Mouse (Mus musculus) neutrophil, adult 83 days (primary cell): ENCODE measurements around the gene Gls2. TPM values are rescaled to one million over a fixed set of nuclear protein-coding genes. Genes with fewer than 3 reads are reported as not detected.

ENCODE experiments used
- total RNA-seq, 2 experiments: library from RNA; stranded (reverse); gene quantifications; one replicate each; pipeline ENCODE4 v1.2.4; 2023

Gene Gls2
- total RNA-seq, result 1 to 10 TPM; 1.0 to 1.6 TPM

DNA sequence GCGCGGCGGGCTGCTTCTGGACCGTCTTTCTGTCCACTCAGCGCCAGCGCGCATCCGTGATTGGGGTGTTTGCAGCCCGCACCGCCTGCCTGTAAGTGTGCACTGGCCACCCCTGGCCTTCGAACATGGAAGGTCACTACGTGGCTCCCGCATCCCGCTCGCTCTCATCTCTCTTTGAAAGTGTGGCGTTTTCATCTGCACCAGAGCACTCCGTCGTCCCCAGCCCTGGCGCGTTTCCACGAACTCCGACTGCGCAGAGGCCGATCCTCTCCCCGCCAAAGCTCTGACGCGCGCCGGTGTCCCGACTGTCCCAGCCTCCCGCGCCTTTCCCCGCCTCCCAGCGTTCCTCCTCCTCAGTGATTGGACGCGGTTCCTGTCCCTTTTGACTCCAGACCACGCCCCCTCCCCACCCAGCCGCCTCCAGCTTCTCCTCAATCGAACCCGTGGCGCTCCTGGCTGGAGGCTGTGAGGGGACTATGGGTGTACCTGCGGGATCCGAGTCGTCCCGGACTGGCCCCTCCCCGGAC is at the start of gene Gls2:
Gls2 (plus strand) TSS at position 434 of the 527 bp plus-strand sequence.

DNA sequence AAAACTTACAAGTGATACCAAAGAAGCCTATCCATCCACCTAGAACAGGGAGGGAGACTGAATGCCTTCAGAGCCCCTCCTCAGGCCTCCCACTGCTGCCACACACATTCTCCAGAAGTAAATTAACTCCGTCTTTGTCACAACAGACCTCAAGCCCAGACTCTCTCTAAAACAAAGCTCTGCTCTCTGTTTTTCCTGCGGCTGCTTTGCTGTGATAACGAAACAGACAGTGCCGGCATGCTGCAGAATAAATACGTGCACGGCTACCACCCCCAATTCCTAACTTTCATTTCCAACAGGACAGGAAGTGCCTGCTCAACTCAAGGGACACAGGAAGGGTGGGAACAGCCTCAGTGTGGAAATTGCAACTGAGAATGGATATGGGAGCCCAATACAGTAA is 14.3 kb upstream of the Gls2 start, which contains the start of gene Rbms2:
Rbms2 (minus strand) TSS at position 309 of the 400 bp plus-strand sequence.

GRCm38 (mm10) chr10:128211390-128212108 is 17.3 kb downstream of the Gls2 start, which contains the start of gene Spryd4:
Gene Spryd4, minus strand, starts transcription at chr10:128211807.

GRCm38 (mm10) chr10:128225538-128225937 is 31.3 kb downstream of the Gls2 start, which contains the start of gene Mip:
Gene Mip, plus strand, starts transcription at chr10:128225838.

GRCm38 (mm10) chr10:128231697-128232419 is 37.6 kb downstream of the Gls2 start, which contains the start of gene Timeless:
Gene Timeless, plus strand, starts transcription at chr10:128232065.

DNA sequence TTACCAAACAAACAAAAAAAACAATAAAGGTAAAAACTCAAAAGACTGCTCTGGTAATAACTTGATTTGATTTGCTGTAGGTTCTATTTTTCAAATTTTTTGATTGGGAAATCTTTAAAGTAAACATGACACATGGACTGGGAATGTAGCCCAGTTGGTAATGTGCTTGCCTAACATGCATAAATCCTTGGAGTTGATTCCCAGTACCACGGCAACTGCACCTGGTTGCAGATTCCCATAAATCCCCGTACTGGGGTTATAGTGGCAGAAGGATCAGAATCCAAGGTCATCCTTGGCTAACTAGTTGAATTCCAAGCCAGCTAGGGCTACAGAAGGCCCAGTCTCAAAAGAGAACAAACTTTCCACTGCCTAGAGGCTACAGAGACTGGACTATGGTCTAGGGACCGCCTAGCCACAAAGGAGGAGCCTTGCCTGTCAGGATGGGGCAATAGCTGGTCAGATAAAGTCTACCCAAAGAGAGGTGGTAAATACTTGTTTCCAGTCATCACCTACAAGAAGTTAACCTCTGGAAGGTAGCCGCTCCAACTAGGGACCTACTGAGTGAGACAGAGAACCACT is 59.5 kb downstream of the Gls2 start, which contains the start of gene Apon:
Apon (plus strand) TSS at position 420 of the 579 bp plus-strand sequence.

Other genes with a start within 250 kb of the Gls2 start
- not detected for gene Hsd17b6, start 186.8 kb upstream of the Gls2 start, total RNA-seq
- 10 to 100 TPM; 21.7 to 35.1 TPM for gene Prim1, start 179.3 kb upstream of the Gls2 start, total RNA-seq
- gene Naca, start 158.9 kb upstream of the Gls2 start, total RNA-seq, result 100 to 1,000 TPM; 347 to 352 TPM
- gene Ptges3, start 135.5 kb upstream of the Gls2 start, total RNA-seq, result 10 to 100 TPM; 69.1 to 74.1 TPM
- gene Atp5b, start 111.2 kb upstream of the Gls2 start, total RNA-seq, result 100 to 1,000 TPM; 509 to 578 TPM
- gene Baz2a, start 102.9 kb upstream of the Gls2 start, total RNA-seq, result 10 to 100 TPM; 81.5 to 91.8 TPM
- 10 to 100 TPM; 10.7 to 11.5 TPM for gene Rbms2, start 14.2 kb upstream of the Gls2 start, total RNA-seq
- gene Spryd4, start 17.4 kb downstream of the Gls2 start, total RNA-seq, result 1 to 10 TPM; 4.2 to 6.3 TPM
- under 1 TPM in 1 of 2 experiments, not detected in 1; 0.15 TPM for gene Mip, start 31.4 kb downstream of the Gls2 start, total RNA-seq
- gene Timeless, start 37.6 kb downstream of the Gls2 start, total RNA-seq, result 10 to 100 TPM; 29.4 to 41.0 TPM
- gene Apon, start 59.6 kb downstream of the Gls2 start, total RNA-seq, result under 1 TPM in 1 of 2 experiments, not detected in 1; 0.46 TPM
- gene Apof, start 74.2 kb downstream of the Gls2 start, total RNA-seq, result not detected
- 10 to 100 TPM; 36.7 to 45.1 TPM for gene Stat2, start 76.1 kb downstream of the Gls2 start, total RNA-seq
- not detected for gene Il23a, start 104.3 kb downstream of the Gls2 start, total RNA-seq
- 10 to 100 TPM; 30.3 to 33.9 TPM for gene Pan2, start 108.9 kb downstream of the Gls2 start, total RNA-seq
- gene Cnpy2, start 128.0 kb downstream of the Gls2 start, total RNA-seq, result 10 to 100 TPM; 34.4 to 34.6 TPM
- 100 to 1,000 TPM; 101 to 107 TPM for gene Cs, start 143.3 kb downstream of the Gls2 start, total RNA-seq
- gene Coq10a, start 174.5 kb downstream of the Gls2 start, total RNA-seq, result 10 to 100 TPM; 15.7 to 16.2 TPM
- gene Ankrd52, start 182.7 kb downstream of the Gls2 start, total RNA-seq, result 10 to 100 TPM; 39.9 to 40.3 TPM
- not detected for gene Slc39a5, start 206.8 kb downstream of the Gls2 start, total RNA-seq
- 10 to 100 TPM; 36.2 to 39.9 TPM for gene Nabp2, start 217.0 kb downstream of the Gls2 start, total RNA-seq
- 10 to 100 TPM; 34.9 to 38.0 TPM for gene Rnf41, start 217.2 kb downstream of the Gls2 start, total RNA-seq